ENCODE assay signal across 25 mouse cellular contexts in genomic region chr2:104173431-104173830, GRCm38 (mm10). TPM values are rescaled to one million over a fixed set of nuclear protein-coding genes. Genes with fewer than 3 reads are reported as not detected.
"Had no signal": no experiment of that assay in that cellular context is flagged by ENCODE, and none has a peak within 500 bp of the region (broad histone marks: within the 10 kb centered on the region; RNA-seq: fewer than 3 reads in every experiment).

No protein-coding gene starts in this region.

- H3K27ac ChIP-seq: kidney, postnatal 0 days; limb, embryonic 12.5 days; limb, embryonic 15.5 days; liver, embryonic 14.5 days; midbrain, embryonic 12.5 days; neural tube, embryonic 12.5 days; neural tube, embryonic 15.5 days had no signal

- H3K4me3 ChIP-seq: limb, embryonic 12.5 days; limb, embryonic 15.5 days; midbrain, embryonic 12.5 days; neural tube, embryonic 12.5 days; neural tube, embryonic 15.5 days had no signal

- DNase-seq: kidney, adult 2 months; kidney, postnatal 25 days; liver, postnatal 0 days; lung, postnatal 14 days; lung, postnatal 4 days; right cerebral cortex, postnatal 25 days; thymus, postnatal 14 days; thymus, postnatal 4 days had no signal

- H3K9ac ChIP-seq: limb, embryonic 12.5 days; limb, embryonic 15.5 days; liver, embryonic 14.5 days; liver, postnatal 0 days; midbrain, embryonic 12.5 days; neural tube, embryonic 12.5 days; neural tube, embryonic 15.5 days had no signal

- H3K27me3 ChIP-seq: limb, embryonic 12.5 days; limb, embryonic 15.5 days; midbrain, embryonic 12.5 days; neural tube, embryonic 12.5 days; neural tube, embryonic 15.5 days had no signal

- ATAC-seq: intestine, embryonic 16.5 days; liver, postnatal 0 days; midbrain, embryonic 16.5 days had no signal

- H3K9me3 ChIP-seq: limb, embryonic 12.5 days; limb, embryonic 15.5 days; midbrain, embryonic 12.5 days; neural tube, embryonic 12.5 days; neural tube, embryonic 15.5 days had no signal

- H3K4me2 ChIP-seq: limb, embryonic 12.5 days; limb, embryonic 15.5 days; liver, embryonic 11.5 days; midbrain, embryonic 12.5 days; neural tube, embryonic 12.5 days; neural tube, embryonic 15.5 days had no signal

- H3K36me3 ChIP-seq: limb, embryonic 12.5 days; limb, embryonic 15.5 days; midbrain, embryonic 12.5 days; neural tube, embryonic 12.5 days; neural tube, embryonic 15.5 days had no signal

RNA-seq across cellular contexts. Expression of gene A930018P22Rik, which starts 50.9 kb away (rescaled TPM):
- total RNA-seq: left cerebral cortex, adult 18-20 months; left cerebral cortex, postnatal 10 days; left cerebral cortex, postnatal 36 days; megakaryocyte, adult 5-6 weeks had no signal
- polyA plus RNA-seq: limb, embryonic 12.5 days; limb, embryonic 15.5 days; liver, embryonic 11.5 days; lung, embryonic 16.5 days; midbrain, embryonic 12.5 days; midbrain, embryonic 16.5 days; neural tube, embryonic 15.5 days; spleen, adult 2 months; thymus, adult 2 months had no signal
